Comparison of ENCODE assay signal across 8 mouse cellular contexts in the genomic region with DNA sequence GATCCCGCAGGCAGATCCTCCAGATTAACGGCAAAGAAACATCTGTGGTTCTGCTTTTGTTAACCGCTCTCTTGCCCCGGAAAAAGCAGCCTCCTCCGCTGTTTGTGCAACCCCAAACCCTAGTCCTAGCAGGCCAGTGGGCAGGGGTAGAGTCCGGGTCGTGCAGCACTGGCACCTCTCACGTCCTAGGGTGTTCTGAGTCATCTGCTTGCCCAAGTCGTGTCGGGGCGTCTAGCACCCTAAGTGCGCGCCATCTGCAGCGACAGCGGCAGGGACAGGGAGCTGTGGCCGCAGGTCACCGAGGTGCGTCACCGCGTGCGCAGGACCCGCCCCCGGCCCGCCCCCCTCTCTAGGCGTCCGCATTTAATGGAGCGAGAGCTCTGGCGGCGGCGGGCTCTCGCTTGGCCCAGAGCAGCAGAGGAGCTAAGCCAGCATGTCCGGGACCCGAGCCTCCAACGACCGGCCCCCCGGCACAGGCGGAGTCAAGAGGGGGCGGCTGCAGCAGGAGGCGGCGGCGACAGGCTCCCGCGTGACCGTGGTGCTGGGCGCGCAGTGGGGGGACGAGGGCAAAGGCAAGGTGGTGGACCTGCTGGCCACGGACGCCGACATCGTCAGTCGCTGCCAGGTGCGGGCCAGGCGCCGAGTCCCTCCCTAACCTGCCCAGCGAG. TPM values are rescaled to one million over a fixed set of nuclear protein-coding genes. Genes with fewer than 3 reads are reported as not detected.
DNase-seq lines count a peak whose midpoint lies in the region; ATAC-seq and TF ChIP-seq lines count a peak whose summit lies in the region.

A gene (plus strand): TSS at position 360 of the 668 bp plus-strand sequence.

- intact Hi-C loops in heart, postnatal 36 days (cut with DNase I) = no loop called here

- 0 out of 2 replicates have a peak, but pooled peaks have one; percentile 24 for TF ChIP-seq POLR2A in brain, embryonic 14.5 days (IDR thresholded peaks at IDR 0.05; ENCODE audit: borderline replicate concordance, extremely low read depth, insufficient read depth, insufficient read length, poor library complexity, severe bottlenecking)

- TF ChIP-seq CTCF in brain, embryonic 14.5 days (IDR thresholded peaks at IDR 0.05; ENCODE audit: borderline replicate concordance, extremely low read depth, insufficient read depth, insufficient read length) = no peak

- no peaks in the 10 kb centered on the region for H3K9me3 ChIP-seq in forebrain, embryonic 11.5 days (ENCODE audit: control insufficient read depth, low read length)

- H3K27me3 ChIP-seq in forebrain, embryonic 11.5 days (ENCODE audit: control insufficient read depth, insufficient read depth, low read length) = peaks cover 16% of the 10 kb centered on the region

- peak within 1 kb of the TSS; percentile 97 for H3K4me2 ChIP-seq in forebrain, embryonic 11.5 days (ENCODE audit: low read depth, low read length, severe bottlenecking)

- H3K9ac ChIP-seq in forebrain, embryonic 11.5 days (ENCODE audit: low read length) = peak within 1 kb of the TSS; percentile 72

- under 1% methylated on average over 55 of the region's 56 CpGs for WGBS in forebrain, embryonic 11.5 days

- no peaks in the 10 kb centered on the region for H3K36me3 ChIP-seq in forebrain, embryonic 11.5 days (ENCODE audit: control insufficient read depth, insufficient read depth, low read length)

- peak; percentile 52 for ATAC-seq in forebrain, embryonic 11.5 days (replicated peaks; ENCODE audit: low FRiP score)

- H3K27ac ChIP-seq in forebrain, embryonic 11.5 days (ENCODE audit: low read depth, low read length) = no peak within 1 kb of the TSS

- peak within 1 kb of the TSS; percentile 48 for H3K4me3 ChIP-seq in forebrain, embryonic 11.5 days (ENCODE audit: low read depth, low read length)

- peaks cover 12% of the 10 kb centered on the region; the same call in 1 of the 2 replicates for H3K4me1 ChIP-seq in forebrain, embryonic 11.5 days (replicated peaks; ENCODE audit: control insufficient read depth, insufficient read depth, low read length)

- peak; percentile 88 for DNase-seq in MEL-GATA-1-ER (ENCODE audit: extremely low read depth, low read depth)
- DNase-seq in brain, embryonic 14.5 days (ENCODE audit: low read depth) = peak; percentile 66
- DNase-seq in forebrain, embryonic 11.5 days (ENCODE audit: low spot score) = peak; percentile 81
- DNase-seq in heart, postnatal 36 days = peak; percentile 68 to 82
- DNase-seq in layer of hippocampus, adult 8-10 months (ENCODE audit: low spot score in 2 of 2) = no peak
- DNase-seq in lung, postnatal 4 days = peak; percentile 69 to 78
- peak; percentile 64 for DNase-seq in retina, adult 2 months (ENCODE audit: low read depth, low spot score)
- DNase-seq in adipocyte (ENCODE audit: low spot score) = no peak

RNA-seq across cellular contexts. Expression of the gene that starts here (rescaled TPM):
- 2.3 and 4.4 TPM in 2 replicates for polyA plus RNA-seq in brain, embryonic 14.5 days (2012; rRNA removed)
- 1.9 and 2.1 TPM in 2 replicates for polyA plus RNA-seq in forebrain, embryonic 11.5 days (2014; fragmentation: Nextera tagmentation; extraction: Ambion mirVana)
- 100 to 1,000 TPM; 162 to 165 TPM for total RNA-seq in heart, postnatal 36 days (2021)
- 10 to 100 TPM in 3 of 4 experiments, 1 to 10 TPM in 1; 9.6 to 30.4 (median 20.8) TPM for total RNA-seq in layer of hippocampus, adult 8-10 months (2022)

Comparison
In these comparisons a context has a peak if more than half of its experiments do, and no peak if none do; other contexts are left out.
1. RNA of the gene that starts here (total RNA-seq): 162 to 165 TPM in heart, postnatal 36 days; 9.6 to 30.4 TPM in layer of hippocampus, adult 8-10 months; every median in the first group is over 4 times any median in the second.
2. DNase-seq: peak in MEL-GATA-1-ER (single experiment), brain, embryonic 14.5 days (single experiment), forebrain, embryonic 11.5 days (single experiment), heart, postnatal 36 days (2 of 2), lung, postnatal 4 days (2 of 2) and retina, adult 2 months (single experiment); none in layer of hippocampus, adult 8-10 months (0 of 2) and adipocyte (single experiment).